8 mouse cellular contexts compared by ENCODE assay signal in the genomic region with DNA sequence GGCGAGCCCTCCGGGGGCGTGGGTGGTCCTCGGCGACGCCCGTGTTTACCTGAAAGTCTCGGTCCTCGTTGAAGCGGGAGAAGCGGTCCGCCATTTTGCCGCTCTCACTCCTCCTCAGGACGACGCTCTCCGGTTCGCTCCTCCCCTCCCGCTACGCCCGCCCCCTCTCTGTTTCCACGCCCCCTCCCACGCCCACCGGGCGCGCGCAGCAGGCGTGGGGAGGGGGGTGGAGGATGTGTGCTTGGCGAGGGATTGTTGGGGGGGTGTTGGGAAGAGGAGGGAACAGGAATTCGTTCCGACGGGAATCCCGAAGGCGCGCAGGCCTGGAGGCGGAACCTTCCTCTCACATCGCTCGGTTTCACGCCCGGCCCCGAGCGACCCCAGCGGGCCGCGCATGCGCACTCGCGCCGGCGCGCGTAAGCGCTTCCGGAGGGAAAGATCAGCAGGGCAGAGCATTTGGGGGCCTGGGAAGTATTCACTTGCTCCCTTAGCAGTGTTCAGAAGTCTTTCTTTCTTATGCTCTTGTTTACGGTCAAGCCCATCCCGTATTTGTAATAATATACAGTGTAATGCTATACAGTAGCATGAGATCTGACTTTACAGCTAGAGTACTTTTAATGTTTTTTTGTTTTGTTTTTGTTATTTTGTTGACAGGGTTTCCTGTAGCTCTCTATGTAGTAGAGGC. TPM values are rescaled to one million over a fixed set of nuclear protein-coding genes. Genes with fewer than 3 reads are reported as not detected.
DNase-seq lines count a peak whose midpoint lies in the region; ATAC-seq and TF ChIP-seq lines count a peak whose summit lies in the region.

TSS of gene Gpatch8 (minus strand) at position 362 of the 685 bp plus-strand sequence.

- H3K4me3 ChIP-seq in ES-Bruce4 (ENCODE audit: low read depth, low read length) = peak within 1 kb of the TSS; percentile 93
- H3K4me3 ChIP-seq in forebrain, embryonic 13.5 days = peak within 1 kb of the TSS; percentile 99
- peak within 1 kb of the TSS; percentile 93 for H3K4me3 ChIP-seq in liver, postnatal 0 days (ENCODE audit: low read depth, low read length)
- H3K4me3 ChIP-seq in neural tube, embryonic 14.5 days (ENCODE audit: low read depth, low read length) = peak within 1 kb of the TSS; percentile 99

- H3K4me1 ChIP-seq in ES-Bruce4 (ENCODE audit: control insufficient read depth, insufficient read depth, low read length) = peaks cover 1% of the 10 kb centered on the region
- H3K4me1 ChIP-seq in forebrain, embryonic 13.5 days = peaks cover 34% of the 10 kb centered on the region
- peaks cover 11% of the 10 kb centered on the region for H3K4me1 ChIP-seq in liver, postnatal 0 days (ENCODE audit: insufficient read depth)
- H3K4me1 ChIP-seq in neural tube, embryonic 14.5 days (ENCODE audit: control insufficient read depth, insufficient read depth, low read length) = peaks cover 15% of the 10 kb centered on the region

- peak; percentile 59 for TF ChIP-seq POLR2A in ES-Bruce4 (IDR thresholded peaks at IDR 0.05; ENCODE audit: insufficient read depth, low read length)

- TF ChIP-seq CTCF in ES-Bruce4 (IDR thresholded peaks at IDR 0.05; ENCODE audit: low read depth, low read length) = no peak
- TF ChIP-seq CTCF in liver, postnatal 0 days (IDR thresholded peaks at IDR 0.05; ENCODE audit: low read depth) = no peak

- H3K9ac ChIP-seq in ES-Bruce4 (ENCODE audit: low read depth, poor library complexity, severe bottlenecking) = peak within 1 kb of the TSS; percentile 98
- peak within 1 kb of the TSS; percentile 99 for H3K9ac ChIP-seq in forebrain, embryonic 13.5 days
- H3K9ac ChIP-seq in liver, postnatal 0 days (replicated peaks) = peak within 1 kb of the TSS; percentile 97
- H3K9ac ChIP-seq in neural tube, embryonic 14.5 days (replicated peaks; ENCODE audit: low read depth, low read length) = peak within 1 kb of the TSS; percentile 94

- H3K36me3 ChIP-seq in ES-Bruce4 (ENCODE audit: control insufficient read depth, insufficient read depth, low read length, poor library complexity, severe bottlenecking) = peaks cover 3% of the 10 kb centered on the region; the same call in 1 of the 2 replicates
- H3K36me3 ChIP-seq in forebrain, embryonic 13.5 days (ENCODE audit: poor library complexity, severe bottlenecking) = no peaks in the 10 kb centered on the region
- H3K36me3 ChIP-seq in liver, postnatal 0 days (replicated peaks; ENCODE audit: insufficient read depth, low read length) = no peaks in the 10 kb centered on the region; the same call in 1 of the 2 replicates
- no peaks in the 10 kb centered on the region for H3K36me3 ChIP-seq in neural tube, embryonic 14.5 days (ENCODE audit: control insufficient read depth, insufficient read depth, low read length)

- no peaks in the 10 kb centered on the region for H3K9me3 ChIP-seq in ES-Bruce4 (replicated peaks; ENCODE audit: control insufficient read depth, insufficient read depth, low read length, poor library complexity, severe bottlenecking)
- H3K9me3 ChIP-seq in forebrain, embryonic 13.5 days (replicated peaks) = no peaks in the 10 kb centered on the region
- H3K9me3 ChIP-seq in liver, postnatal 0 days (ENCODE audit: low read length) = no peaks in the 10 kb centered on the region
- no peaks in the 10 kb centered on the region for H3K9me3 ChIP-seq in neural tube, embryonic 14.5 days (ENCODE audit: control insufficient read depth, low read length)

- DNase-seq in heart, postnatal 10 days = peak; percentile 97
- DNase-seq in large intestine, adult 2 months (ENCODE audit: low read depth, low spot score) = peak; percentile 73
- DNase-seq in liver, postnatal 0 days = peak; percentile 95
- DNase-seq in testis, postnatal 10 days (ENCODE audit: low spot score) = peak; percentile 97

- no peak for TF ChIP-seq EP300 in ES-Bruce4 (IDR thresholded peaks at IDR 0.05; ENCODE audit: insufficient read depth, low read depth, low read length)
- no peak for TF ChIP-seq EP300 in liver, postnatal 0 days (IDR thresholded peaks at IDR 0.05; ENCODE audit: low read depth)

- peak within 1 kb of the TSS; percentile 82 for H3K4me2 ChIP-seq in forebrain, embryonic 13.5 days
- peak within 1 kb of the TSS; percentile 86 for H3K4me2 ChIP-seq in liver, postnatal 0 days (ENCODE audit: low read depth, low read length)
- peak within 1 kb of the TSS; percentile 87 for H3K4me2 ChIP-seq in neural tube, embryonic 14.5 days (ENCODE audit: low read depth, low read length)

- peak; percentile 86; the same call in 1 of the 2 replicates for ATAC-seq in cerebellum, adult (ENCODE audit: insufficient number of reproducible peaks, low FRiP score, low TSS enrichment)
- ATAC-seq in forebrain, embryonic 13.5 days = peak; percentile 97
- ATAC-seq in liver, postnatal 0 days = peak; percentile 98
- ATAC-seq in neural tube, embryonic 14.5 days (ENCODE audit: low read depth) = peak; percentile 95

- intact Hi-C loops in heart, postnatal 10 days (cut with DNase I) = loop anchor here (5.0 to 10.0 kb wide), 2 partner anchors 69 to 241 kb away; partner anchors contain the start of gene Ubtf

- peak within 1 kb of the TSS; percentile 62; the same call in 1 of the 2 replicates for H3K27ac ChIP-seq in ES-Bruce4 (ENCODE audit: insufficient read depth, low read length)
- H3K27ac ChIP-seq in forebrain, embryonic 13.5 days = peak within 1 kb of the TSS; percentile 97
- peak within 1 kb of the TSS; percentile 92 for H3K27ac ChIP-seq in liver, postnatal 0 days (ENCODE audit: low read depth)
- H3K27ac ChIP-seq in neural tube, embryonic 14.5 days (ENCODE audit: low read depth, low read length) = peak within 1 kb of the TSS; percentile 97

- 2% methylated on average over 40 of the region's 55 CpGs for WGBS in forebrain, embryonic 13.5 days
- WGBS in large intestine, adult 2 months = under 1% methylated on average over 48 of the region's 55 CpGs
- 1% methylated on average over 47 of the region's 55 CpGs for WGBS in liver, postnatal 0 days (ENCODE audit: insufficient replicate concordance)
- under 1% methylated on average over 38 of the region's 55 CpGs for WGBS in neural tube, embryonic 14.5 days

- H3K27me3 ChIP-seq in ES-Bruce4 (ENCODE audit: control insufficient read depth, insufficient read depth, low read length, poor library complexity, severe bottlenecking) = no peaks in the 10 kb centered on the region
- no peaks in the 10 kb centered on the region for H3K27me3 ChIP-seq in forebrain, embryonic 13.5 days
- no peaks in the 10 kb centered on the region for H3K27me3 ChIP-seq in liver, postnatal 0 days (ENCODE audit: insufficient read depth, low read length)
- no peaks in the 10 kb centered on the region; the same call in 1 of the 2 replicates for H3K27me3 ChIP-seq in neural tube, embryonic 14.5 days (ENCODE audit: control insufficient read depth, insufficient read depth, low read length)

RNA-seq across cellular contexts. Expression of gene Gpatch8, which starts in this region (rescaled TPM):
- 75.8 and 89.1 TPM in 2 replicates for polyA plus RNA-seq in ES-Bruce4 (2011; ENCODE audit: insufficient read depth, insufficient read length, low read depth, missing spikeins)
- polyA plus RNA-seq in forebrain, embryonic 13.5 days (2015; fragmentation: Nextera tagmentation; extraction: Ambion mirVana) = 75.1 and 83.8 TPM in 2 replicates
- 10 to 100 TPM; 25.2 to 28.2 TPM for total RNA-seq in heart, postnatal 10 days (2021)
- polyA plus RNA-seq in large intestine, adult 2 months (2012; rRNA removed) = 9.0 and 15.9 TPM in 2 replicates
- polyA plus RNA-seq in liver, postnatal 0 days (2015; fragmentation: Nextera tagmentation; extraction: Ambion mirVana) = 11.1 and 12.2 TPM in 2 replicates
- polyA plus RNA-seq in neural tube, embryonic 14.5 days (2014; fragmentation: Nextera tagmentation; extraction: Ambion mirVana) = 57.8 and 83.7 TPM in 2 replicates

Comparison
In these comparisons a context has a peak if more than half of its experiments do, and no peak if none do; other contexts are left out.
1. Peak in every context shown above with its lines: DNase-seq, ATAC-seq, H3K4me3 ChIP-seq and H3K27ac ChIP-seq.